Mouse (Mus musculus): ENCODE results near the gene Cd5.

DNA sequence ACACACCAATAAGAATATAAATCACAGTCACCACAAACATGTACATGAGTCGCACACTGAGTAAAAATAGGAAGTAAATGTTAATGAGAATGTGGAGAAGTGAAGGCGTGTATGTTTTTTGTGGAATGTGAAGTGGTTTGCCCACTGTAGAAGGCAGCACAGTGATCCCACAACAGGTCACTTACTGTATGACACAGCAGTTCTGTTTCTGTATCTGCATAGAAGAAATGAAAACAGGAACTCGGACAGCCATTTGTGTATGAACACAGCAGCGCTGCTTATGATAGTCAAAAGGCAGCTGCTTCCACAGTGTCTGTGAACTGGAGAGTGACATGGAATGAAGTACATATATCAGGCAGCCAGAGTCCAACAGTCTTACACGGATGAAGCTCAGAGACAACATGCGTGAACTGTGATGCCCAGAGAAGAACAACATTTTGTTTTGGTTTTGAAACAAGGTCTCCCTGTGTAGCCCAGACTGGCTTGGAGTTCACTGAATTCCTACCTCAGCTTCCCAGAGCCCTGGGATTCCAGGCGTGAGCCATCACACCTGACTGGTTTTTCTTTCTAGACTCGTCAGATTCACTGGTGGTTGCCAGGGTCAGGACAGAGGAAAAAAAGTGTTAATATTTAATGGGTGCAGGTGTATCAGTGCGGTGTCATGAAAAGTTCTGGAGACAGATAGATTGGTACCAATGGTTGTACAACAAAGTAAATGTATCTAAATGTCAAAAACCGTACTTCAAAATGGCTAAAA lies 44.7 kb downstream of the Cd5 start:
- no peak for TF ChIP-seq CTCF (IDR thresholded peaks at IDR 0.05; ENCODE audit: low read depth, low read length)
- TF ChIP-seq GATA1 (IDR thresholded peaks at IDR 0.05; ENCODE audit: borderline replicate concordance, low read length) = no peak
- no peak for TF ChIP-seq POLR2AphosphoS5 (IDR thresholded peaks at IDR 0.05; ENCODE audit: insufficient replicate concordance, low read depth, low read length)

Measured in G1E (cell line).